Mouse (Mus musculus): ENCODE measurements at regions not wholly inside any gene's neighbourhood (a gene's known extent, or its start where the extent isn't known, plus 50 kb on each side); places are given as distances from the start of the nearest gene placed in this dataset.

DNA sequence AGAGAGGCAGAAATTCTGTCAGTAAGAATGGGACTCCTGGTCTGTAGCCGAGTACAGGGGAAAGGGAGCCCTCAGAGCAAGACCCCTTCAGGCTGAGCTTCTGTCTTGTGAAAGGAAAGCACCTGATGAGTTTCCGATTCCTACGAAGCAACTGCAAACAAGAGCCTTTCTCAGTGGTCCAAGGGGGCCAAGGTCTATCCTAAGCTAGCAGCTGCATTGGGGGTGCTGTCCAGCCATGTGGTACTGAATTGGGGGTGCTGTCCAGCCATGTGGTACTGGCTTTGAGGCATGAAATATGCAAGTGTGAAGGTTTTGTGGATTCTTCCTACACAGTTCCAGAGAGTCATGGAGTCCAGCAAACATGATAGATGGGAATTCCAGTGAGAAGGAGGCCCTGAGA, 202.7 kb upstream of the Glra1 start:
- Histone ChIP-seq H3K36me3 (ENCODE audit: control insufficient read depth, insufficient read depth, low read length, poor library complexity, severe bottlenecking) (no peaks in the 10 kb centered on the region), H3K4me3 (ENCODE audit: insufficient read depth in 1 of 2, low read depth in 1 of 2, low read length in 2 of 2, poor library complexity in 1 of 2, severe bottlenecking in 1 of 2) (no peak overlapping the region), H3K9ac (ENCODE audit: insufficient read depth, low read depth, low read length, poor library complexity, severe bottlenecking) (no peak overlapping the region), H3K9me3 (ENCODE audit: control insufficient read depth, insufficient read depth, low read depth, low read length) (no peaks in the 10 kb centered on the region), H3K4me1 (ENCODE audit: control insufficient read depth in 2 of 2, insufficient read depth in 2 of 2, low read length in 2 of 2, poor library complexity in 1 of 2) (no peaks in the 10 kb centered on the region), H3K27ac (ENCODE audit: insufficient read depth, low read depth, low read length, poor library complexity, severe bottlenecking) (no peak overlapping the region)
- TF ChIP-seq ZC3H11A (IDR thresholded peaks at IDR 0.05; ENCODE audit: borderline replicate concordance, low read depth, low read length) (no peak), HCFC1 (IDR thresholded peaks at IDR 0.05; ENCODE audit: borderline replicate concordance, insufficient read depth, low read length) (no peak)
- peak; percentile 44 for DNase-seq (ENCODE audit: low read depth, low spot score)
- in situ Hi-C loops (cut with MboI; ENCODE audit: low sequenced_read_pairs in 2 of 2, unreplicated experiment in 2 of 2): no loop called here

DNA sequence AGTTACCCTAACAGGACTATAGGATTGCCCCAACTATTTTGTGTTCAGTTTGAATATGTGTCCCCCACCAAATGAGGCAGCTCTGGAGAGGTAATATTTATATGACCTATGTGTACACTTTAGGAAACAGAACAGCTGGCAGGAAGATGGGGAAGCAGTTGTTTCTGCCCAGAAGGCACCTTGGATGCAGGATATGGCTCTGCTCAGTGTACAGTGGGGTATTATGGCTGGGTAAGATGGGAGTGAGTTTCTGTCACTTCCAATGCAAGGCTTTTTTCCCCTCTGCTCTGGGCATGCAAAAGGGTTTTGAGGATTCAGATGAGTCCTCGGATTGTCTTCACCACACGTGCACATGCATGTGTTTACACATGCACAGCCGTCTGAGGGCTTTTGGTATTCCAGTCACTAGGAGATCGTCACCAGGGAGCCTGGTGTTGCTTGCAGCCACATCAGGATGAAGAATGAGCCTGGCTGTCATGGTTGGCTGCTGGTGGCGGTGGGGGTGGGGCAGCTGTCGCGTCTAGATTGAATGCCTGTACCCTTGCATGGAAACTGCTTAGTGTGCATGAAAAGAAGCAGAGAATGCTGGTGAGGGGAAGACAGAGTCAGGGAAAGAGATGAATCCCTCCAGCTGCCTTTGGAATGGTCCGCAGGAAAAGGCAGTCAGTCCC, 183.3 kb upstream of the Glra1 start:
- no peak overlapping the region for H3K27ac ChIP-seq (ENCODE audit: insufficient read depth, low read depth, low read length, poor library complexity, severe bottlenecking)
- no peak for DNase-seq (ENCODE audit: low read depth, low spot score)
- H3K36me3 ChIP-seq (ENCODE audit: control insufficient read depth, insufficient read depth, low read length, poor library complexity, severe bottlenecking): no peaks in the 10 kb centered on the region
- in situ Hi-C loops (cut with MboI; ENCODE audit: low sequenced_read_pairs in 2 of 2, unreplicated experiment in 2 of 2): loop anchor here in 1 of 2 experiments (10.0 kb wide), 1 partner anchor 203 kb away; no protein-coding TSS in a partner anchor
- no peaks in the 10 kb centered on the region for H3K9me3 ChIP-seq (ENCODE audit: control insufficient read depth, insufficient read depth, low read depth, low read length)
- TF ChIP-seq HCFC1 (IDR thresholded peaks at IDR 0.05; ENCODE audit: borderline replicate concordance, insufficient read depth, low read length) (no peak), CHD2 (IDR thresholded peaks at IDR 0.05; ENCODE audit: low read depth, low read length) (no peak), ZNF384 (IDR thresholded peaks at IDR 0.05; ENCODE audit: low read depth, low read length) (no peak), ZC3H11A (IDR thresholded peaks at IDR 0.05; ENCODE audit: borderline replicate concordance, low read depth, low read length) (no peak), MAFK (IDR thresholded peaks at IDR 0.05; ENCODE audit: insufficient read depth, low read depth, low read length) (no peak)
- no peak overlapping the region for H3K9ac ChIP-seq (ENCODE audit: insufficient read depth, low read depth, low read length, poor library complexity, severe bottlenecking)
- H3K4me3 ChIP-seq (ENCODE audit: insufficient read depth in 1 of 2, low read depth in 1 of 2, low read length in 2 of 2, poor library complexity in 1 of 2, severe bottlenecking in 1 of 2): no peak overlapping the region
- H3K4me1 ChIP-seq (ENCODE audit: control insufficient read depth in 2 of 2, insufficient read depth in 2 of 2, low read length in 2 of 2, poor library complexity in 1 of 2): no peaks in the 10 kb centered on the region

- no peak for TF ChIP-seq ZNF384 (IDR thresholded peaks at IDR 0.05; ENCODE audit: low read depth, low read length)
- peak; percentile 53; the same call in 1 of the 2 replicates for TF ChIP-seq ZC3H11A (IDR thresholded peaks at IDR 0.05; ENCODE audit: borderline replicate concordance, low read depth, low read length)
Observed at GRCm38 (mm10) chr11:55789638-55790037, 181.6 kb upstream of the Glra1 start.

DNA sequence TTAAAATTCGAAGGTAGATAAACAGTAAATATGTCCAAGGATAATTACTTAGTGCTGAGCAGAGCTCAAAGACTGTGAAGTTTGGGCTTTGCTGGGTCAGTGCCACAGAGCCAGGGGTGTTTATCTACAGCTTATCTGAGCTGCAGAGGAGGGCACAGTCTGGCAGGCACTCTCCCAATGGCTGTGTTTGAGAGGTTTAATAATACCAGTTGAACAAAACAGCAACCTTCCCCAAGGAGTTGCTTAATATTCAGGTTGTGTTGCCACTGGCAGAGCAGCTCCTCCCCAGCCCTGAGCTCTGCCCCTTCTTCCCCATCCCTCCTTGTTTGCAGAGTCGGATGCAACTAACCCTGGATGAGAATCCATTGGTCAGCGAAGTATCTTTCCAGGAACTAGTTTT, 173.0 kb upstream of the Glra1 start:
- Histone ChIP-seq H3K36me3 (ENCODE audit: control insufficient read depth, insufficient read depth, low read length, poor library complexity, severe bottlenecking) (no peaks in the 10 kb centered on the region), H3K4me1 (ENCODE audit: control insufficient read depth in 2 of 2, insufficient read depth in 2 of 2, low read length in 2 of 2, poor library complexity in 1 of 2) (no peaks in the 10 kb centered on the region), H3K4me3 (ENCODE audit: insufficient read depth in 1 of 2, low read depth in 1 of 2, low read length in 2 of 2, poor library complexity in 1 of 2, severe bottlenecking in 1 of 2) (no peak overlapping the region), H3K27ac (ENCODE audit: insufficient read depth, low read depth, low read length, poor library complexity, severe bottlenecking) (no peak overlapping the region), H3K9me3 (ENCODE audit: control insufficient read depth, insufficient read depth, low read depth, low read length) (no peaks in the 10 kb centered on the region), H3K9ac (ENCODE audit: insufficient read depth, low read depth, low read length, poor library complexity, severe bottlenecking) (no peak overlapping the region)
- in situ Hi-C loops (cut with MboI; ENCODE audit: low sequenced_read_pairs in 2 of 2, unreplicated experiment in 2 of 2): no loop called here
- no peak for DNase-seq (ENCODE audit: low read depth, low spot score)
- TF ChIP-seq CHD2 (IDR thresholded peaks at IDR 0.05; ENCODE audit: low read depth, low read length) (no peak), ZNF384 (IDR thresholded peaks at IDR 0.05; ENCODE audit: low read depth, low read length) (no peak), ZC3H11A (IDR thresholded peaks at IDR 0.05; ENCODE audit: borderline replicate concordance, low read depth, low read length) (no peak), MAFK (IDR thresholded peaks at IDR 0.05; ENCODE audit: insufficient read depth, low read depth, low read length) (no peak), HCFC1 (IDR thresholded peaks at IDR 0.05; ENCODE audit: borderline replicate concordance, insufficient read depth, low read length) (no peak)

More at GRCm38 (mm10) chr11:55789638-55790037, 181.6 kb upstream of the Glra1 start:
- DNase-seq (ENCODE audit: low read depth, low spot score): peak; percentile 9
- no peak overlapping the region for H3K27ac ChIP-seq (ENCODE audit: insufficient read depth, low read depth, low read length, poor library complexity, severe bottlenecking)
- H3K4me3 ChIP-seq (ENCODE audit: insufficient read depth in 1 of 2, low read depth in 1 of 2, low read length in 2 of 2, poor library complexity in 1 of 2, severe bottlenecking in 1 of 2): no peak overlapping the region
- H3K4me1 ChIP-seq (ENCODE audit: control insufficient read depth in 2 of 2, insufficient read depth in 2 of 2, low read length in 2 of 2, poor library complexity in 1 of 2): no peaks in the 10 kb centered on the region
- no peak overlapping the region for H3K9ac ChIP-seq (ENCODE audit: insufficient read depth, low read depth, low read length, poor library complexity, severe bottlenecking)
- in situ Hi-C loops (cut with MboI; ENCODE audit: low sequenced_read_pairs in 2 of 2, unreplicated experiment in 2 of 2): loop anchor here in 1 of 2 experiments (10.0 kb wide), 1 partner anchor 205 kb away; no protein-coding TSS in a partner anchor
- no peaks in the 10 kb centered on the region for H3K9me3 ChIP-seq (ENCODE audit: control insufficient read depth, insufficient read depth, low read depth, low read length)
- H3K36me3 ChIP-seq (ENCODE audit: control insufficient read depth, insufficient read depth, low read length, poor library complexity, severe bottlenecking): no peaks in the 10 kb centered on the region

DNA sequence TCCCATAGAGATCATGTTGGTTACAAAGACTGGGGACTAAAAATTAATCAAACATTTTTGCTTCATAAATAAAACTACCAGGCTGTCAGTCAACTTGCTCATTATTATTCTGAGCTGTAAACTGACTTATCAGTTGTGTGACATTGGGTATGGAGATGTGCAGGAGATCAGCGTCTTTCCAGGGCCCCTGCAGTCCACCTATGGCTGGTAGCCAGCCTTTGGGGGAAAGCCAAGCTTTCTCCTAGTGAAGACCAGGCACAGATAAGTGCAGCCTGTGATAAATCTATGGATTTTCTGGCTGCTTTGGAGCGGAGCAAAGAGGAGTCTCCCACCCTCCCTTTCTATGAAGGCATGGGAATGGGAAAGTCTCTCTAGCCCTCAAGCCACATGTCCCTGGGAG, 172.0 kb upstream of the Glra1 start:
- Histone ChIP-seq H3K4me3 (ENCODE audit: insufficient read depth in 1 of 2, low read depth in 1 of 2, low read length in 2 of 2, poor library complexity in 1 of 2, severe bottlenecking in 1 of 2) (no peak overlapping the region), H3K4me1 (ENCODE audit: control insufficient read depth in 2 of 2, insufficient read depth in 2 of 2, low read length in 2 of 2, poor library complexity in 1 of 2) (no peaks in the 10 kb centered on the region), H3K9me3 (ENCODE audit: control insufficient read depth, insufficient read depth, low read depth, low read length) (no peaks in the 10 kb centered on the region), H3K9ac (ENCODE audit: insufficient read depth, low read depth, low read length, poor library complexity, severe bottlenecking) (no peak overlapping the region), H3K36me3 (ENCODE audit: control insufficient read depth, insufficient read depth, low read length, poor library complexity, severe bottlenecking) (no peaks in the 10 kb centered on the region), H3K27ac (ENCODE audit: insufficient read depth, low read depth, low read length, poor library complexity, severe bottlenecking) (no peak overlapping the region)
- DNase-seq (ENCODE audit: low read depth, low spot score): no peak
- no peak for TF ChIP-seq MAFK (IDR thresholded peaks at IDR 0.05; ENCODE audit: insufficient read depth, low read depth, low read length)
- no peak for TF ChIP-seq ZNF384 (IDR thresholded peaks at IDR 0.05; ENCODE audit: low read depth, low read length)
- TF ChIP-seq ZC3H11A (IDR thresholded peaks at IDR 0.05; ENCODE audit: borderline replicate concordance, low read depth, low read length): no peak
- no peak for TF ChIP-seq HCFC1 (IDR thresholded peaks at IDR 0.05; ENCODE audit: borderline replicate concordance, insufficient read depth, low read length)
- no peak for TF ChIP-seq CHD2 (IDR thresholded peaks at IDR 0.05; ENCODE audit: low read depth, low read length)
- in situ Hi-C loops (cut with MboI; ENCODE audit: low sequenced_read_pairs in 2 of 2, unreplicated experiment in 2 of 2): no loop called here
